Mouse (Mus musculus) cortical plate, adult 2 months (tissue): ENCODE data around the gene Morc2a.

Source experiments
- CTCF ChIP-seq: fragments of 200-500 bp; IDR thresholded peaks from 2 replicates; pipeline ENCODE4 v1.5.1; 2011; ENCODE audit warnings: mild to moderate bottlenecking, control low read depth, low read length; ENCODE audit not compliant: insufficient read depth; ENCODE audit errors: extremely low read depth
- POLR2A ChIP-seq: fragments of 200-500 bp; IDR thresholded peaks from 2 replicates; pipeline ENCODE4 v1.6.1; 2011; ENCODE audit warnings: mild to moderate bottlenecking, low read length, control low read depth; ENCODE audit not compliant: insufficient read depth; ENCODE audit errors: extremely low read depth

DNA sequence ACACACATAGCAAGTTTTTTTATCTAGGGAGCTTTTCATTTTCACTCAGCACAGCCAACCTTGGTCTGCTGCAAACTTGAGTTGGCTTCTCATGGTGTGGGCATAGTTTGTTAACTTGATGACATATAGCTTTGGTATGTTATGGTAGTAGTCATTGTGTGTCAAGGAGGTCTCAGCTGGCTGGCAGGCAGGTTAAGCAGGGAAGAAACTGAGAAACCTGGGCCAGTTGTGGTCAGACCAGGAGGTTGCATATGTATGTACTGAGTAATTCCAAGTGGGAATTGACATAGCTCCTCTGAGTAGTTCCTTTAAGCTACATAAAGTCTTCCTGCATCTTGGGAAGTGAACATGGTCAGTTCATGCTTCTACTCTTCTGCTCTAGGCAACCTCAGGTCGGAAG lies 35.2 kb downstream of the Morc2a start:
- no peak for TF ChIP-seq CTCF
- TF ChIP-seq POLR2A, result no peak
